Mouse (Mus musculus): ENCODE results near the gene Cenpq.

DNA sequence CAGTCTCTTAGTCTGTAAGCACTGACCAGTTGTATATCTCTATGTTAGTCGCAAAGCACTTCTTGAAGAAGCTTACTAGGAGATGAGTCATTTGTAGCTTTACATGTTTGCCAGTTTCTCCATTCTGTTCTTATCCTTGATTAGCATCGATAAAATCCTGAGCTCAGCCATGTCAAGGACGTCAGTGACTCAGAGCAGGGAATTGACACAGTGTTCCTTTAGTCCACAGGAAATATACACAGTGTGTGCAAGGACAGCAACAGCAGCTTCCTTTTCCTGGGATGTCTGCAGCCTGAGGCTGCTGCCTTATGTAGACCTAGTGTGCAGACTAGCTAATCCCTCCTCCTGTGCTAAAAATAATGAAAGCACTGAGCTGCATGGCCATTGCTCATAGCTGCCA, 13.7 kb upstream of the Cenpq start:
- no peak for TF ChIP-seq ZC3H11A (IDR thresholded peaks at IDR 0.05; ENCODE audit: borderline replicate concordance, low read depth, low read length)
- TF ChIP-seq MAFK (IDR thresholded peaks at IDR 0.05; ENCODE audit: insufficient read depth, low read depth, low read length): no peak
- no peak for TF ChIP-seq HCFC1 (IDR thresholded peaks at IDR 0.05; ENCODE audit: borderline replicate concordance, insufficient read depth, low read length)
- TF ChIP-seq ZNF384 (IDR thresholded peaks at IDR 0.05; ENCODE audit: low read depth, low read length): no peak
- no peak for TF ChIP-seq CHD2 (IDR thresholded peaks at IDR 0.05; ENCODE audit: low read depth, low read length)
